Mouse (Mus musculus): ENCODE results near the gene Uvrag. TPM values are rescaled to one million over a fixed set of nuclear protein-coding genes. Genes with fewer than 3 reads are reported as not detected.

The Uvrag gene
- polyA plus RNA-seq (2012; rRNA removed), result 45.9 and 112 TPM in 2 replicates

- Histone ChIP-seq H3K4me1 (ENCODE audit: control insufficient read depth, insufficient read depth, insufficient read length) (peaks cover 39% of the 10 kb centered on the region; the same call in 1 of the 2 replicates), H3K27me3 (ENCODE audit: control insufficient read depth, insufficient read depth, low read length) (no peaks in the 10 kb centered on the region), H3K36me3 (ENCODE audit: control insufficient read depth, insufficient read depth, low read length) (0 out of 2 replicates have a peak, but pooled peaks cover 2% of the 10 kb centered on the region), H3K27ac (ENCODE audit: insufficient read depth, low read length) (peak within 1 kb of the TSS; percentile 95), H3K4me3 (ENCODE audit: extremely low read depth, insufficient read depth, insufficient read length) (peak within 1 kb of the TSS; percentile 86)
- DNase-seq (ENCODE audit: low read depth in 1 of 2, low spot score in 2 of 2), result peak; percentile 98 to 100
- TF ChIP-seq POLR2A (IDR thresholded peaks at IDR 0.05; ENCODE audit: low read depth, low read length), result peak; percentile 93
- TF ChIP-seq CTCF (IDR thresholded peaks at IDR 0.05; ENCODE audit: extremely low read depth, insufficient read depth, insufficient read length, insufficient replicate concordance), result no peak
- under 1% methylated on average over 51 of the region's 51 CpGs for WGBS
Observed at GRCm38 (mm10) chr7:99140984-99141918, at the start of gene Uvrag. TSS of gene Uvrag (minus strand) at chr7:99141141.

GRCm38 (mm10) chr7:99189885-99190284, 48.9 kb upstream of the Uvrag start:
- Histone ChIP-seq H3K36me3 (ENCODE audit: control insufficient read depth, insufficient read depth, low read length) (no peaks in the 10 kb centered on the region), H3K4me1 (ENCODE audit: control insufficient read depth, insufficient read depth, insufficient read length) (no peaks in the 10 kb centered on the region), H3K27me3 (ENCODE audit: control insufficient read depth, insufficient read depth, low read length) (no peaks in the 10 kb centered on the region), H3K27ac (ENCODE audit: insufficient read depth, low read length) (no peak overlapping the region), H3K4me3 (ENCODE audit: extremely low read depth, insufficient read depth, insufficient read length) (no peak overlapping the region)
- 46% methylated on average over 5 of the region's 5 CpGs for WGBS
- no peak for DNase-seq (ENCODE audit: low read depth in 1 of 2, low spot score in 2 of 2)
- no peak for TF ChIP-seq CTCF (IDR thresholded peaks at IDR 0.05; ENCODE audit: extremely low read depth, insufficient read depth, insufficient read length, insufficient replicate concordance)
- no peak for TF ChIP-seq POLR2A (IDR thresholded peaks at IDR 0.05; ENCODE audit: low read depth, low read length)

GRCm38 (mm10) chr7:99188630-99189029, 47.7 kb upstream of the Uvrag start:
- no peaks in the 10 kb centered on the region for H3K27me3 ChIP-seq (ENCODE audit: control insufficient read depth, insufficient read depth, low read length)
- no peak for DNase-seq (ENCODE audit: low read depth in 1 of 2, low spot score in 2 of 2)
- no peak for TF ChIP-seq CTCF (IDR thresholded peaks at IDR 0.05; ENCODE audit: extremely low read depth, insufficient read depth, insufficient read length, insufficient replicate concordance)
- TF ChIP-seq POLR2A (IDR thresholded peaks at IDR 0.05; ENCODE audit: low read depth, low read length), result no peak
- H3K4me3 ChIP-seq (ENCODE audit: extremely low read depth, insufficient read depth, insufficient read length), result no peak overlapping the region
- H3K4me1 ChIP-seq (ENCODE audit: control insufficient read depth, insufficient read depth, insufficient read length), result peaks cover under 1% of the 10 kb centered on the region; the same call in 1 of the 2 replicates
- no peak overlapping the region for H3K27ac ChIP-seq (ENCODE audit: insufficient read depth, low read length)
- no peaks in the 10 kb centered on the region for H3K36me3 ChIP-seq (ENCODE audit: control insufficient read depth, insufficient read depth, low read length)
- WGBS, result 88% methylated on average over 6 of the region's 6 CpGs

- no peaks in the 10 kb centered on the region for H3K36me3 ChIP-seq (ENCODE audit: control insufficient read depth, insufficient read depth, low read length)
- no peak for TF ChIP-seq CTCF (IDR thresholded peaks at IDR 0.05; ENCODE audit: extremely low read depth, insufficient read depth, insufficient read length, insufficient replicate concordance)
- no peak for TF ChIP-seq POLR2A (IDR thresholded peaks at IDR 0.05; ENCODE audit: low read depth, low read length)
Observed at GRCm38 (mm10) chr7:99187451-99187850, 46.5 kb upstream of the Uvrag start.

GRCm38 (mm10) chr7:99185405-99185804, 44.5 kb upstream of the Uvrag start:
- peaks cover 5% of the 10 kb centered on the region; the same call in 1 of the 2 replicates for H3K4me1 ChIP-seq (ENCODE audit: control insufficient read depth, insufficient read depth, insufficient read length)
- no peaks in the 10 kb centered on the region for H3K27me3 ChIP-seq (ENCODE audit: control insufficient read depth, insufficient read depth, low read length)
- H3K27ac ChIP-seq (ENCODE audit: insufficient read depth, low read length), result no peak overlapping the region
- no peak overlapping the region for H3K4me3 ChIP-seq (ENCODE audit: extremely low read depth, insufficient read depth, insufficient read length)
- H3K36me3 ChIP-seq (ENCODE audit: control insufficient read depth, insufficient read depth, low read length), result no peaks in the 10 kb centered on the region
- TF ChIP-seq CTCF (IDR thresholded peaks at IDR 0.05; ENCODE audit: extremely low read depth, insufficient read depth, insufficient read length, insufficient replicate concordance) (no peak), POLR2A (IDR thresholded peaks at IDR 0.05; ENCODE audit: low read depth, low read length) (no peak)
- 87% methylated on average over 3 of the region's 3 CpGs for WGBS
- no peak for DNase-seq (ENCODE audit: low read depth in 1 of 2, low spot score in 2 of 2)

More at GRCm38 (mm10) chr7:99187451-99187850, 46.5 kb upstream of the Uvrag start:
- H3K4me3 ChIP-seq (ENCODE audit: extremely low read depth, insufficient read depth, insufficient read length), result no peak overlapping the region
- H3K4me1 ChIP-seq (ENCODE audit: control insufficient read depth, insufficient read depth, insufficient read length), result peaks cover 5% of the 10 kb centered on the region; the same call in 1 of the 2 replicates
- no peaks in the 10 kb centered on the region for H3K27me3 ChIP-seq (ENCODE audit: control insufficient read depth, insufficient read depth, low read length)
- DNase-seq (ENCODE audit: low read depth in 1 of 2, low spot score in 2 of 2), result no peak
- 89% methylated on average over 5 of the region's 5 CpGs for WGBS
- no peak overlapping the region for H3K27ac ChIP-seq (ENCODE audit: insufficient read depth, low read length)

- Histone ChIP-seq H3K27me3 (ENCODE audit: control insufficient read depth, insufficient read depth, low read length) (no peaks in the 10 kb centered on the region), H3K36me3 (ENCODE audit: control insufficient read depth, insufficient read depth, low read length) (no peaks in the 10 kb centered on the region), H3K27ac (ENCODE audit: insufficient read depth, low read length) (no peak overlapping the region), H3K4me1 (ENCODE audit: control insufficient read depth, insufficient read depth, insufficient read length) (peaks cover 5% of the 10 kb centered on the region; the same call in 1 of the 2 replicates), H3K4me3 (ENCODE audit: extremely low read depth, insufficient read depth, insufficient read length) (no peak overlapping the region)
- WGBS, result 23% methylated on average over 6 of the region's 6 CpGs
- no peak for DNase-seq (ENCODE audit: low read depth in 1 of 2, low spot score in 2 of 2)
- TF ChIP-seq CTCF (IDR thresholded peaks at IDR 0.05; ENCODE audit: extremely low read depth, insufficient read depth, insufficient read length, insufficient replicate concordance) (no peak), POLR2A (IDR thresholded peaks at IDR 0.05; ENCODE audit: low read depth, low read length) (no peak)
Observed at GRCm38 (mm10) chr7:99183751-99184150, 42.8 kb upstream of the Uvrag start.
